Mouse (Mus musculus): ENCODE data around the gene Inafm2. TPM values are rescaled to one million over a fixed set of nuclear protein-coding genes. Genes with fewer than 3 reads are reported as not detected.
A peak's percentile ranks its signal among the peaks of the same experiment; 100 is the strongest.

Gene Inafm2
- polyA plus RNA-seq, 1 experiment, result 8.8 TPM

GRCm38 (mm10) chr2:118764094-118764831 lies 18.7 kb downstream of the Inafm2 start:
- H3K27ac ChIP-seq (ENCODE audit: insufficient read depth, low read depth, low read length), result peak overlapping the region; percentile 79

GRCm38 (mm10) chr2:118764875-118765274 lies 19.3 kb downstream of the Inafm2 start:
- Histone ChIP-seq H3K4me3 (ENCODE audit: low read depth, low read length) (no peak overlapping the region), H3K36me3 (ENCODE audit: control insufficient read depth, insufficient read depth, low read length) (no peaks in the 10 kb centered on the region), H3K27ac (ENCODE audit: insufficient read depth, low read depth, low read length) (peak overlapping the region; percentile 79), H3K4me1 (ENCODE audit: control insufficient read depth, insufficient read depth, insufficient read length, low read length) (peaks cover 63% of the 10 kb centered on the region), H3K27me3 (ENCODE audit: control insufficient read depth, insufficient read depth, low read length) (no peaks in the 10 kb centered on the region)
- WGBS, result 46% methylated on average over 5 of the region's 5 CpGs
- TF ChIP-seq CTCF (IDR thresholded peaks at IDR 0.05; ENCODE audit: extremely low read depth, insufficient read length, insufficient replicate concordance, low read depth, low read length) (no peak), POLR2A (IDR thresholded peaks at IDR 0.05; ENCODE audit: low read depth, low read length) (no peak)

More at GRCm38 (mm10) chr2:118764094-118764831, 18.7 kb downstream of the Inafm2 start:
- TF ChIP-seq CTCF (IDR thresholded peaks at IDR 0.05; ENCODE audit: extremely low read depth, insufficient read length, insufficient replicate concordance, low read depth, low read length), result peak; percentile 80; the same call in 1 of the 2 replicates
- TF ChIP-seq POLR2A (IDR thresholded peaks at IDR 0.05; ENCODE audit: low read depth, low read length), result no peak
- Histone ChIP-seq H3K4me3 (ENCODE audit: low read depth, low read length) (no peak overlapping the region), H3K36me3 (ENCODE audit: control insufficient read depth, insufficient read depth, low read length) (no peaks in the 10 kb centered on the region), H3K27me3 (ENCODE audit: control insufficient read depth, insufficient read depth, low read length) (no peaks in the 10 kb centered on the region), H3K4me1 (ENCODE audit: control insufficient read depth, insufficient read depth, insufficient read length, low read length) (peaks cover 67% of the 10 kb centered on the region)
- WGBS, result 33% methylated on average over 11 of the region's 11 CpGs

DNA sequence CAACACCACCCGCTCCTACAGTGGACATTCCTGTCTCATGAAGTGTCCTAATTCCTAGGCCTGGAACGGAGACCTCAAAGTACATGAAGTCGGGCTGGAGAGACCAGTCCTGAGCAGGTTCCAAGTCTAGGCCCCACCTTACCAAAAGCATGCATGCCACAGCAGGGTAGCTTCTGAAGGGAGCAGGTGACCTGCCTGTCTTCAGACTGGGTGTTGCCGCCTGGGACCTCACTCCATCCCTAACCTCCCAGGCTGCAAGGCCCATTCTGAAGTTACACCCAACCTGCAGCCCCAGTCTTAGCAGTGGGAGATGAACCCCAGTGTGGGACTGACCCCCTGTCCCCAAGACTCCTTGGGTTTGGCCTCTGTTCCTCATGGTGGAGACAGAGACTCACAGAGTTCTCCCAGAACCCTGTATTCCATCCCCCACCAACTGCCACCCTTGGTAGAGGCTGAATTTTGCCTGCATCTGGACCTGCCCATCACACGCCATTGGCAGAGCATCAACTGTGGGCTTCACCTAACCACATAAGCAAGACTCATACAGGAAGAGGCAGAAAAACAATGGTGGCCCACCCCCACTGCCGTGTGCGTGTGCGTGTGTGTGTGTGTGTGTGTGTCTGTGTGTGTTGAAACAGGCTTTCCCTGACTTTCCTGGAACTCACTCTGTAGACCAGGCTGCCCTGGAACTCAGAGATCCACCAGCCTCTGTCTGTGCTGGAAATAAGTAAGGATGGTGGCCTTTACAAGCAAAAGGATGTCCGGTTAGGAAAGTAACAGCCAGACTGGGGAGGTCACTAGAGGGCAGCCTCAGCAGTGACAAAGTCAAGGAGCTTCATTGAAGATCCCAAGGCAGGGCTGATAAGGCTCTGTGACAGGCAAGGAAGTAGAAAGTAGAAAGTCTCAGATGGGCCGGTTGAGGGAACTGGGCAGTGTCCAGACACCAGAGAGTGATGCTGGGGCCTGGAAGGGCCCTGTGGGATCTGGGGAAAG lies 20.8 kb downstream of the Inafm2 start:
- no peak overlapping the region for H3K4me3 ChIP-seq (ENCODE audit: low read depth, low read length)
- peak; percentile 26; the same call in 1 of the 2 replicates for TF ChIP-seq CTCF (IDR thresholded peaks at IDR 0.05; ENCODE audit: extremely low read depth, insufficient read length, insufficient replicate concordance, low read depth, low read length)
- TF ChIP-seq POLR2A (IDR thresholded peaks at IDR 0.05; ENCODE audit: low read depth, low read length), result no peak
- H3K27ac ChIP-seq (ENCODE audit: insufficient read depth, low read depth, low read length), result peak overlapping the region; percentile 56
- no peaks in the 10 kb centered on the region for H3K27me3 ChIP-seq (ENCODE audit: control insufficient read depth, insufficient read depth, low read length)
- H3K4me1 ChIP-seq (ENCODE audit: control insufficient read depth, insufficient read depth, insufficient read length, low read length), result peaks cover 59% of the 10 kb centered on the region
- 68% methylated on average over 10 of the region's 10 CpGs for WGBS
- H3K36me3 ChIP-seq (ENCODE audit: control insufficient read depth, insufficient read depth, low read length), result no peaks in the 10 kb centered on the region

DNA sequence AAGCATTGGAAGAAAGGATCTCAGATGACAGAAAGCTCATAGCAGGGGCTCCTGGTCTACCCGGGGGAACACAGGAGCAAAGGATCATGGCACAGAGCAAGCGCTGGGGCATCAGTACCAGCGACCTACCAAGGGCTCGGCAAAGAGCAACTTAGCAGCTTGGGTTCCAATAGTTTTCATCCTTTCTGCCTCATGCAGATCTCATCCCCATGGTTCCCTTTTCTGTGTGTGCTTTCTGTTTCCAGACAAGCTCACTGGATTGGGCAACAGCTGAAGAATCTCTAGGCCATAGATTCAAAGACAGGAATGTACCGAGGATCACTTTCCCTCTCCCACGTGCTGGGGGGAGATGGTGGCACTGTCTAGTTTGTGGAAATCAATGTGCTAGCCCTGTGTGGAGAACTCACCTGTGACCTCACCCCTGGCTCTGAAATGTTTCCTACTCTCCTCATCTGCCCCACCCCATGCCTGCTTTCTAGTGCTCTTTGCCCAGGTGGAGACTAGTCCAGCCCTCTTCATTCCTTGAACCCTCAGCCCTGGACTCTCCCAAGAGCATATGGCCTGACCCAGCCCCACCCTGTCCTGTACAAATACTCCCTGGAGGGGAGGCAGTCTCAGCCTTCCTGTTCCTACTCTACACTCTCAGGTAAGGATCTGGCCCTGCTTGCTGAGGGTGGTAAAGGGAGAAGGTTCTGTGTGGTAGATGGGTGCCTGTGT lies 26.8 kb downstream of the Inafm2 start, which contains the start of gene Phgr1:
Gene Phgr1, plus strand, starts transcription at position 612 of the 717 bp plus-strand sequence.
- H3K4me3 ChIP-seq (ENCODE audit: low read depth, low read length), result peak within 1 kb of the TSS; percentile 63
- 38% methylated on average over 6 of the region's 6 CpGs for WGBS
- TF ChIP-seq CTCF (IDR thresholded peaks at IDR 0.05; ENCODE audit: extremely low read depth, insufficient read length, insufficient replicate concordance, low read depth, low read length) (no peak), POLR2A (IDR thresholded peaks at IDR 0.05; ENCODE audit: low read depth, low read length) (peak; percentile 84; the same call in 1 of the 2 replicates)
- H3K27ac ChIP-seq (ENCODE audit: insufficient read depth, low read depth, low read length), result peak within 1 kb of the TSS; percentile 98
- H3K36me3 ChIP-seq (ENCODE audit: control insufficient read depth, insufficient read depth, low read length), result peaks cover 12% of the 10 kb centered on the region; the same call in 1 of the 2 replicates
- H3K4me1 ChIP-seq (ENCODE audit: control insufficient read depth, insufficient read depth, insufficient read length, low read length), result peaks cover 24% of the 10 kb centered on the region
- no peaks in the 10 kb centered on the region for H3K27me3 ChIP-seq (ENCODE audit: control insufficient read depth, insufficient read depth, low read length)

DNA sequence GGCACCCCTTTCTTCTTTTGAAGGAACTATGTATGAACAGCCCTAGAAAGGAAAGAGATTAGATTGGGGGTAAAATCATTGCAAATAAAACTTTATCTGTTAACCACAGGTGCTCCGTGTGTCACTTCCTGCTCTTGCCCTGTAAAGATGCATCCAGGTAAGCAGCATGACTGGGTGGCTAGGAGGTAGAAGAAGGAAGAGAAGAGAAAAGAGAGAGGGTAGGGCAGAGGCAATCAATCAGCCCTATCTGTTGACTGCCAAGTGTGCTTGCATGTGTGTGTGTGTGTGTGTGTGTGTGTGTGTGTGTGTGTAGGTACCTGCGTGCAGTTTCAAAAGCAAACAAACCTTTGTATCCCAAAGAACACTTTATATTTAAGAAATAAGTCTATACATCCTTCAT lies 29.0 kb downstream of the Inafm2 start:
- H3K36me3 ChIP-seq (ENCODE audit: control insufficient read depth, insufficient read depth, low read length), result peaks cover 12% of the 10 kb centered on the region; the same call in 1 of the 2 replicates
- 28% methylated on average over 2 of the region's 2 CpGs for WGBS
- H3K4me1 ChIP-seq (ENCODE audit: control insufficient read depth, insufficient read depth, insufficient read length, low read length), result peaks cover 36% of the 10 kb centered on the region
- no peaks in the 10 kb centered on the region for H3K27me3 ChIP-seq (ENCODE audit: control insufficient read depth, insufficient read depth, low read length)
- H3K4me3 ChIP-seq (ENCODE audit: low read depth, low read length), result peak overlapping the region; percentile 63
- TF ChIP-seq CTCF (IDR thresholded peaks at IDR 0.05; ENCODE audit: extremely low read depth, insufficient read length, insufficient replicate concordance, low read depth, low read length) (no peak), POLR2A (IDR thresholded peaks at IDR 0.05; ENCODE audit: low read depth, low read length) (no peak)
- peak overlapping the region; percentile 74 for H3K27ac ChIP-seq (ENCODE audit: insufficient read depth, low read depth, low read length)

DNA sequence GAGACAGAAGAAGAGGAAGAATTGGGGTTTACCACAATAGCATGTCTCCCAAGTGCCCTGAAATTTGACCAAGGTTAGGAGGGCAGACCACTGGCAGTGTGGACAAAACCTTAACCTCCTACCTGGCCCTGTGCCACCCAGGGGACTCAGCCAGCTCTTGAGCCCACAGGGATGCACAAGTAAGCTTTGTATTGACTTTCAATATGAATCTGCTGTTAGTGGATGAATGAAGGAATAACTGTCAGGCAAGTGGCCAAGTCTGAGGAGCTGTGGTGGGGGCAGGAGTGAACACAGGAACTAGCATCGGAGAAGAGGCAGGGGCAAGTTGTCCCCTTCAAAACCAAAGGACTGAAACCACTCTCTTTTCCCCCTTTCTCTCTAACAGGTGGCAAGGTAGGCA lies 29.8 kb downstream of the Inafm2 start:
- Histone ChIP-seq H3K36me3 (ENCODE audit: control insufficient read depth, insufficient read depth, low read length) (peaks cover 12% of the 10 kb centered on the region; the same call in 1 of the 2 replicates), H3K27me3 (ENCODE audit: control insufficient read depth, insufficient read depth, low read length) (no peaks in the 10 kb centered on the region), H3K4me3 (ENCODE audit: low read depth, low read length) (peak overlapping the region; percentile 41), H3K27ac (ENCODE audit: insufficient read depth, low read depth, low read length) (peak overlapping the region; percentile 74), H3K4me1 (ENCODE audit: control insufficient read depth, insufficient read depth, insufficient read length, low read length) (peaks cover 36% of the 10 kb centered on the region)
- no peak for TF ChIP-seq CTCF (IDR thresholded peaks at IDR 0.05; ENCODE audit: extremely low read depth, insufficient read length, insufficient replicate concordance, low read depth, low read length)
- WGBS, result 19% methylated on average over 1 of the region's 1 CpGs
